Mouse (Mus musculus) ovary, postnatal 36 days (tissue): ENCODE measurements around the gene Anks6.
A peak's percentile ranks its signal among the peaks of the same experiment; 100 is the strongest.
"Not testable (repeated sequence)": the region's sequence is repeated elsewhere in the genome, so short reads cannot be mapped to it uniquely, and the experiment has no call there.

ENCODE experiments used
- DNase-seq: peaks from one replicate; pipeline ENCODE4 v3.0.0; 2022; ENCODE audit warnings: low spot score, mixed read lengths

The Anks6 gene

GRCm38 (mm10) chr4:47056791-47057509 is at the start of gene Anks6:
Gene Anks6, minus strand, starts transcription at chr4:47057427.
- peak; percentile 82 for DNase-seq

DNA sequence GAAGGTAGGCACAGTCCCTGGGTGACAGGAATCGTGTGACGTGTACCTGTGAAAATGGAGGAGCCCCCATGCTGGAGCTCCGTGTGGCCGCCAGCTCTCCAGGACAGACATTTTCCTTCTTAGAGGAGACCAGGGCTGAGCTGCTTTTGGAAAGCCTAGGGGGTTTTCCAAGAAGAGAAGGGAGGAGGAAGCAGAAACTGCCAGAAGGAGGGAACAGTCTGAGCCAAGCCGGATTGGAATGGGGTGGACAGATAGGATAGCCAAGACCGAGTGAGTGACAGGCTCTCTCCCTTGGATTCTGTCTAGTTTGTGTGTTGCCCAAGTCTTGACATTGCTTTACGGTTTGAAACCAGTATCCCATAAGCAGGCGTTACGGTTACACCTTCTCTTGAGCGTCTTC is 46.3 kb upstream of the Anks6 start:
- no peak for DNase-seq

GRCm38 (mm10) chr4:47093647-47094046 is 36.4 kb upstream of the Anks6 start:
- no peak for DNase-seq

DNA sequence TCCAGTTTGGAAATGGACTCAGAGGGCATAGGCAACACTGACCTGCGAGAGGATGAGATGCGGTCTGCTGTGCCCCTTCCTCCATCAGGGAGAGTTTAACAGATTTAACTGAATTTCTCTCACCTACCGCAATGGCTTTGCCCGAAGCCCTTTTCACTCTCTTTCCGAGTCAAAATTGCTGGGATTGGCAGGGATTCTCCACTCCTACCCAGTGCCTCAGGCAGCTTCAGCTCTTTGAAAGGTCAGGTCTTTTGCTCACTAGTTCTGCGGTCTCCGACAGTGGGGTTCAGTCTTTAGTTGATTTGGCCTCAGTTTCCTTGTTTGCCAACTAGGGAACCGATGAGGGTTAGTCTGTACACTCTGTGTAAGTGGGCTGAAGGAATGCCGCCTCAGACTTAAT is 35.9 kb upstream of the Anks6 start:
- no peak for DNase-seq

DNA sequence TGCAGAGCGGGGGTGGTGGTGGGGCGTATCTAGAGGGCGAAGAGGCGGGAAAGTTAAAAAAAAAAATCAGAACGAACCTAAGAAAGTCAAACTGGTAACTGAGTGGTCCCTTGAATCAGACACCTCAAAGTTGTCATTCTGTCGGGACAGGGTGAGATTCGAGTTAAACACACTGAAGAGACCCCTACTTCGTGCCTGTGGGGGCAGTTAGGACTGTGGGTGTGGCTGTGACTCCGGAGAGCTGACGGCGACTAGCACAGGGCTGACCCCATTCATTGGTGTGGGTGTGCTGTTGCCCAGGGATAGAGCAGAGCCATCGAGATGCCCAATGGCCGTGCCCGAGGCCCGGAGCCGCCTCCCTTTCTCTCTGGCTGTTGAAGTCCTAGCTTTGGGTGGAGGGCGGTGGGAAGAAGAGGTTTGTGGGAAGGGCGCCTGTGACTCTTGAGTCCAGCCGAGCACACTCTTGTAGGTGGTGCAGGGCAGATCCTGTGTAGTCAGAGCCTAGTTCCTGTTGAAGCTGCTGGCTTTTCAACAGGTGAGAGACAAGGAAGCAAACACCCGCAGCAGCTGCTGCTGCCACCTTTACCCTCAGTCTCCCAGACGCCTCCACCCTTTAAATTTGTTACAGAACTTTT is 35.3 kb upstream of the Anks6 start:
- no peak for DNase-seq

GRCm38 (mm10) chr4:47091493-47092386 is 34.5 kb upstream of the Anks6 start, which contains the start of gene Galnt12:
Gene Galnt12, plus strand, starts transcription at chr4:47091909.
- DNase-seq: peak; percentile 38

DNA sequence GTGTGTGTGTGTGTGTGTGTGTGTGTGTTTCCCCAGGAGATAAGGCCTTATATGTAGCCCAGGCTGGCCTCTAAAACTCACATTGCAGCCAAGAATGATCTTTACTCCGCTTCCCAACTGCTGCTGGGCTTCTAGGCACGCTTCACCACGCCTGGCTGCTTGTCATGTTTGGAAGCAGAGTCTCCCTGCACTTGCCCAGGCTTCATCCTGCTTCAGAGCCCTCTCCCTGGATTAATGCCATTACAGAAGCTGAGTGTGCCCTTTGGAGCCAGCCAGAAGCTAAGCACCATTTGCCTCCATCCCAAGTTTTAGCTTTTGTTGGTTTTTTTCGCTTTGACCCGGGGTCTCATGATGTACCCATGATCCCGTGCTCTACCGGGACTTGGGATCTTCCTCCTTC is 31.4 kb upstream of the Anks6 start:
- DNase-seq: no peak

- no peak for DNase-seq
Measured at GRCm38 (mm10) chr4:47083824-47084223, 26.6 kb upstream of the Anks6 start.

GRCm38 (mm10) chr4:47080647-47081010 is 23.4 kb upstream of the Anks6 start:
- DNase-seq: no peak

- DNase-seq: no peak
Measured at GRCm38 (mm10) chr4:47079997-47080646, 22.9 kb upstream of the Anks6 start.

DNA sequence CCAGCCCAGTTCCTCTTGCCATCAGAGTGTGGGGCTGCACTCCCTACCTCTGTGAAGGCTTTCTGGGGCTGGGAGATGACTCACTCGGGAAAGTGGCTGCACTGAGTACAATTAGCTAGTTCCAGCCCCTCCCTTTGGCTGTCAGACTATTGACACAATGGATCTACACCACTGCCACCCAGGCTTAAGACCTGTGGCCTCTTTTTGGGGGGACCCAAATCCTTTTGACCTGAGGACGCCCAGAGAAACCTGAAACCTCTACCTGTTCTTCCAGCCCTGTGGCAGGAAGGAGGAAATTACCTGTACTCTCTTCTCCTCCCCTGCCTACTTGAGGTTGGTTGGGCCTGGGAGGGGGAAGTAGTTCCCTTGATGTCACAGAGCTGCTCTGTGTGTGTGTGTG is 17.8 kb upstream of the Anks6 start:
- DNase-seq: no peak

GRCm38 (mm10) chr4:47060900-47061299 is 3.7 kb upstream of the Anks6 start:
- DNase-seq: no peak

- DNase-seq: no peak
Measured at GRCm38 (mm10) chr4:47057510-47058325, 491 bp upstream of the Anks6 start.

GRCm38 (mm10) chr4:47055570-47056080 is 1.6 kb downstream of the Anks6 start:
- DNase-seq: no peak

DNA sequence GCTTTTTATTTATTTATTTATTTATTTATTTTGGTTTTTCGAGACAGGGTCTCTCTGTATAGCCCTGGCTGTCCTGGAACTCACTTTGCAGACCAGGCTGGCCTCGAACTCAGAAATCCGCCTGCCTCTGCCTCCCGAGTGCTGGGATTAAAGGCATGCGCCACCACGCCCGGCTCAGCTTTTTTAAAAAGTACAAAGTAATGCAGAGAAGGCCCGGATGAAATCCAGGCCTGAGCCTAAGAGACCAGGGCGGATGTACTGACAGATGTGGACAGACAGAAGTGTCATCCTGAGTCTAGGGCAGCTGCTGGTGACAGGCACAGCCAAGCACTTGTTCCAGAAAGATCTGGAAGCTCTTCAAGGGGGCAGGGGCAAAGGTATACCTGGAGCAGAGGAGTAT is 2.1 kb downstream of the Anks6 start:
- not testable (repeated sequence) for DNase-seq

DNA sequence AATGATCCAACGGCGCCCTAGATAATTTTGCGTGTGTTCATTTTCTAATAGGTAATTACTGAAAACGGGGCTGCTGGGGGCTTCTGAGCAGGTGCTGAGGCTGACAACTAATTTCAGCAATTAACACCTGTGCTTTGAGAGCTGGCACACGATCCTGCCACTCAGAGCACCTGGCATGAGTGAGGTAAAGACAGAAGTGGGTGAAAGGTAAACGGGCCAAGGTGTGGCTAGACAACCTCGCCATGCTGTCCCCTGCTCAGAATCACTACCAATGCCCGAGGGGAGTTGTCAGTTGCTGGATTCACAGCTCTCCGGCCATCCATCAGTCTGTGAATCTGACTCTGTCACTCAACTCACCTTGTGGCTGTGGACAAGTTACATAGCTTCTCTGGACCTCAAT is 5.3 kb downstream of the Anks6 start:
- DNase-seq: no peak

- DNase-seq: no peak
Measured at GRCm38 (mm10) chr4:47050642-47051381, 6.4 kb downstream of the Anks6 start.

DNA sequence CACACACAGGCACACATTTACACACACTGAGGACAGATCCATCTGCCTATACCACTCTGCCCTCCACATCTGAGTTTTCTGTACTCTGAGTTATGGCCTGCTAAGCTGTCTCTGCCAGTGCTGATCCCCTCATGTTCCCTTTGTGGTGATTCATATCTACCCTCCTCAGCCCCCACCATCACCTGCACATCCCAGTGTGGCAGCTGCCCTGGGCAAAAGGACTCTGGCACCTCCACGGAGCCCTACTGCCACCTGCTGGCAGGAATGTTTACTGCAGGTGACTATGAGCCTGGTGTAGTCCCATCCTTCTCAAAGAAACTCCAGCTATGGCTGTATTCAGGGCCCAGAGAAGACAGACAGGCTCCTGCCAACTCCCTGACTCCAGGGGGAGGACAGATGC is 7.1 kb downstream of the Anks6 start:
- DNase-seq: peak; percentile 84

DNA sequence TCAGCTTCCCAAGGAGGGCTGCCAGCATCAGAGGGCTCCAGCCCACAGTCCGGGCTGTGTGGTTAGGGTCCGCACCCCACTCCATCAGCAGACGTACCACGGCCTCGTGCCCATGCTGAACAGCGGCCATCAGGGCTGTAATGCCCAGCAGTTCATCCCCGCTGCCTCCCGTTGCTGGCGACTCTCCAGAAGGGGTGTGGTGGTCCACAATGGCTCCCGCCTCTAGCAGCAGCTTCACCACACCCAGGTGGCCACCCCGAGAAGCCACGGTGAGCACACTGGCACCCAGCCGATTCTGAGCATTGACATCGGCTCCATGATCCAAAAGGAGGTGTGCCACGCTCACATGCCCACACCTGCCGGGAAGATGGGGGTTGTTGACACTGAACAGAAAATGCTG is 8.0 kb downstream of the Anks6 start:
- DNase-seq: no peak

DNA sequence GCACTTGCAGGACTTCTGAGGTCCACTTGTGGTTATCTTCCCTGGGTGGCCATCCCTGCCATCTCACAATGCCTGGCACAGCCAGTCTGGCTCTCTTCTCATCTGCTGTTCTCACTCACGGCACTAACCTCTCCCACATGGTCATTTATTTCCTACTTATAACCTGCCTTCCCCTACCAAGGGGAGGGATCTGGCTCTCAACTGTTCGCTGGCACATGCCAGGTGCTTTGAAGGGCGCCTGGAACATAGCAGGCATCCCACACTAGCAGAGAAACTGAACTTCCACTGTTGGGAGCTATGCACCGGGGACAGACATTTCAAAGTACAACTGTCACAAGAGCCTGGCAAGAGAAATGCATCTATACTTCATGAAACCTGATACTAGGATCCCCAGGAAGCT is 9.5 kb downstream of the Anks6 start:
- no peak for DNase-seq

- DNase-seq: no peak
Measured at GRCm38 (mm10) chr4:47046974-47047373, 10.3 kb downstream of the Anks6 start.
